Mouse (Mus musculus): ENCODE measurements around the gene Med11.

DNA sequence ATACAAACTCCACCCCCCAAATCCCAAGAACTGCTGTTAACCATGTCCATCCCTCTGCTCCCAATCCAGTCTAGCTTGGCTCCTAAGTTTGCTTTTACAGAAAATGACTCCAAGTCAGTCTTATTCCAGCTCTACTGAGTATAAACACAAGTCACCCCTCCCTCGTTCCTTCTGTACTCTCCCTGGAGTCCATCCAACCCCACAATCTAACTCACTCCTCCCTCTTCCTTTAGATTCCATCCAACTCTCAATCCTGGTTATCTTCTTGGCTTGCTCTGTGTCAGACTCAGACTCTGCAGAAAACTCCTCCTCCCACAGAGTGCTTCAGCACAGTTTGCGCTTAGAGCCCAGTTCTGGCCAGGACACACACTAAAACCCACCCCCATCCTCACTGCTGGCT lies 48.1 kb upstream of the Med11 start:
- TF ChIP-seq CTCF (IDR thresholded peaks at IDR 0.05): no peak
- TF ChIP-seq EP300 (IDR thresholded peaks at IDR 0.05): no peak

Data from lung, postnatal 0 days (tissue).